Mouse (Mus musculus) small intestine, adult 2 months (tissue): ENCODE measurements around the gene Akap6. TPM values are rescaled to one million over a fixed set of nuclear protein-coding genes. Genes with fewer than 3 reads are reported as not detected.

Experiments
- H3K27ac ChIP-seq: fragments of 200-500 bp; 2 replicates; pipeline ENCODE4 v1.5.1; 2012; ENCODE audit warnings: low read depth, low read length, control low read depth, inconsistent platforms; ENCODE audit not compliant: insufficient read depth
- H3K27me3 ChIP-seq: fragments of 200-500 bp; 2 replicates; pipeline ENCODE4 v1.6.1; 2012; ENCODE audit warnings: mild to moderate bottlenecking, moderate library complexity, low read length, inconsistent platforms; ENCODE audit not compliant: control insufficient read depth, insufficient read depth
- H3K36me3 ChIP-seq: fragments of 200-500 bp; 2 replicates; pipeline ENCODE4 v1.6.1; 2012; ENCODE audit warnings: mild to moderate bottlenecking, low read length, control low read depth, inconsistent platforms; ENCODE audit not compliant: control insufficient read depth, insufficient read depth
- H3K4me1 ChIP-seq: fragments of 200-500 bp; 2 replicates; pipeline ENCODE4 v1.6.1; 2012; ENCODE audit warnings: low read length, inconsistent platforms, mixed read lengths; ENCODE audit not compliant: control insufficient read depth, insufficient read depth, insufficient read length
- H3K4me3 ChIP-seq: fragments of 200-500 bp; 2 replicates; pipeline ENCODE4 v1.5.1; 2012; ENCODE audit warnings: low read depth, mild to moderate bottlenecking, control low read depth, inconsistent platforms, low read length, moderate library complexity
- CTCF ChIP-seq: fragments of 200-500 bp; IDR thresholded peaks from 2 replicates; pipeline ENCODE4 v1.5.1; 2012; ENCODE audit warnings: low read depth, mild to moderate bottlenecking, control low read depth, inconsistent platforms, low read length, moderate library complexity, mixed read lengths; ENCODE audit not compliant: insufficient replicate concordance, insufficient read length; ENCODE audit errors: extremely low read depth
- POLR2A ChIP-seq: fragments of 200-500 bp; IDR thresholded peaks from 2 replicates; pipeline ENCODE4 v1.6.1; 2012; ENCODE audit warnings: low read depth, mild to moderate bottlenecking, control low read depth, inconsistent platforms, low read length, moderate library complexity
- WGBS: fragments of 180-500 bp; shearing (Covaris S2); methylation state at CpG from one replicate; pipeline ENCODE4 v1.1.7; 2018; 5-methylcytosine and 5-hydroxymethylcytosine counted together
- polyA plus RNA-seq: library from polyadenylated mRNA; depleted of rRNA; stranded (reverse); fragments of >200 nt; gene quantifications from 2 replicates; pipeline ENCODE4 v1.2.3, GENCODE M21; 2012

The Akap6 gene
- polyA plus RNA-seq, 1 experiment = 0.23 TPM

GRCm38 (mm10) chr12:53124131-53124530 is 424.9 kb downstream of the Akap6 start:
- Histone ChIP-seq H3K4me3 (no peak overlapping the region), H3K4me1 (no peaks in the 10 kb centered on the region), H3K27ac (no peak overlapping the region), H3K27me3 (no peaks in the 10 kb centered on the region), H3K36me3 (no peaks in the 10 kb centered on the region)
- 69% methylated on average over 7 of the region's 7 CpGs for WGBS
- TF ChIP-seq CTCF = no peak
- no peak for TF ChIP-seq POLR2A

DNA sequence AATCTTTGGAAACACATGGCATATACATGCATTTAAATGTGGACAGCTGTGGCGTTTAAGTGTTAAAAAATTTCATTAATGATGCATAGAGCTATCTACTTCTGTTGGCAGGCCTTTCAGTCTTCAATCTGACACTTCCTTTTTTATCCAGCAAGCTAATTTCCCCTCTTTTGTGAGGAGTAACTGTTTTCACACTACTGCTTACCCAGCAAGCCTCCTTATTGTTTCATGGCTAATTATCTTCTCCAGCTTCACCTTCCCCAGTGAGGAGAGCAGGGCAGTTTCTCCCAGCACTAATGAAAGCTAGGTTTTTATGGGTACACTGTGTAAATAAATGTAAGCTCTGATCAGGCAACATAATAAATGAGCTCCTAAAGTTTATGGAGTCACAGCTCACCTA is 425.5 kb downstream of the Akap6 start:
- 44% methylated on average over 1 of the region's 1 CpGs for WGBS
- Histone ChIP-seq H3K4me1 (no peaks in the 10 kb centered on the region), H3K27me3 (no peaks in the 10 kb centered on the region), H3K36me3 (no peaks in the 10 kb centered on the region), H3K27ac (no peak overlapping the region), H3K4me3 (no peak overlapping the region)
- TF ChIP-seq CTCF = no peak
- no peak for TF ChIP-seq POLR2A

DNA sequence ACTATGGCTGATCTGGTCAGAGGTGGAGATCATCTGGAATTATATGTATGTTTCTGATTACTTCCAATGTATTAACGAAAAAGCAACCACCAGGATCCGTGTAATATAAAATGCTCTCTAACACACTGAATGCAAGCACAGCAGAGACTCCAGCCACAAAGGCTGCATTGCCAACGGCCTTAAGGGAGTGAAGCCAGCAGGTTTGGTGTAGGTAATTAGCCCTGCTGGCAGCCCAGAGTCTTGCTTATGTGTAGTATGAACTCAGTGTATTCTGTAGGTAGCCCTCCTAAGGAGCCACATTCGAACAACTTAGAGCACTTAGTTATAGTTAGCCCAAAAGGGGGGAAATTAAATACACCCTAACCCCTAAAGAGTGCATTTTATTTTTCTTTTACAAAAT is 426.1 kb downstream of the Akap6 start:
- 75% methylated on average over 4 of the region's 4 CpGs for WGBS
- TF ChIP-seq POLR2A = no peak
- no peak for TF ChIP-seq CTCF
- no peaks in the 10 kb centered on the region for H3K36me3 ChIP-seq

DNA sequence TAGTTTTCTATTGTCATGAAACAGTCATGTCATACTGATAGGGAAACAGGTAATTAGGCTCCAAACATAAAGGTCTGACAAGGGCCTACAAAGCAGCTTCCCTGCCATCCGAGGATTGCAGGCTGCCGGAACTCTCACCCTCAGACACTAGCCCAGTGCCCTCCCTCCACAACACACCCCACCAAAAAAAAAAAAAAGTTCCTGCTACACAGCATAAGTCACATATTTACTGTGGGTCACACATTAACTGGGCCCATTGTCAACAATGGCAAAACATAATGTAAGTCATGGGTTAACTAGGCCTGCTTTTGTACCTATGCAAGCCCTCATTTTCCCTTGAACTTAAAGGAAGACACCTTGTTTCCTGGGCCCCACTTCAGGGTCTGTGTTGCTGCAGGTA is 435.0 kb downstream of the Akap6 start:
- H3K4me3 ChIP-seq = no peak overlapping the region
- H3K27me3 ChIP-seq = no peaks in the 10 kb centered on the region
- WGBS = 56% methylated on average over 2 of the region's 2 CpGs
- H3K4me1 ChIP-seq = no peaks in the 10 kb centered on the region
- TF ChIP-seq CTCF (no peak), POLR2A (no peak)
- H3K27ac ChIP-seq = no peak overlapping the region
- H3K36me3 ChIP-seq = no peaks in the 10 kb centered on the region

More for the DNA sequence above, 426.1 kb downstream of the Akap6 start:
- Histone ChIP-seq H3K4me3 (no peak overlapping the region), H3K4me1 (no peaks in the 10 kb centered on the region), H3K27ac (no peak overlapping the region), H3K27me3 (no peaks in the 10 kb centered on the region)

DNA sequence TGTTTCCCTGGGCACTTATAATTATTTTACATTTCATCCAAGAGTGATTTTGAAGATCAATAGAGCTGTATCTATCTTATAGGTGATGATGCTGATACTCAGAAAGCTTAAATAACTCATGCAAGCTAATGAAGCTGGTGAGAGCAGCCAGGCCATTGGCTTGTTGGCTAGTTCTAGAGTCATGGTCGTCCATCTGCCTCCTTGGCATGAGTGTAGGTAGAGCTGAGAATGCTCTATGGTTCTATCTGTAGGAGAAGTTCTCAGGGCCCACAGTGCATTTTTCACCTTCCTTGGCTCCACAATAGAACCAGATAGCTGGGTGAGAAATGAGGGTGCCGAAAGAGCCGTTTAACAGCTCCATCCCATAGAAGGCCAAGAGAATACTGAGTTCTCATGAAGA is 438.1 kb downstream of the Akap6 start:
- H3K36me3 ChIP-seq = no peaks in the 10 kb centered on the region
- no peak overlapping the region for H3K27ac ChIP-seq
- no peak for TF ChIP-seq POLR2A
- no peak for TF ChIP-seq CTCF
- H3K4me1 ChIP-seq = no peaks in the 10 kb centered on the region
- WGBS = 90% methylated on average over 3 of the region's 3 CpGs
- H3K4me3 ChIP-seq = no peak overlapping the region
- no peaks in the 10 kb centered on the region for H3K27me3 ChIP-seq

DNA sequence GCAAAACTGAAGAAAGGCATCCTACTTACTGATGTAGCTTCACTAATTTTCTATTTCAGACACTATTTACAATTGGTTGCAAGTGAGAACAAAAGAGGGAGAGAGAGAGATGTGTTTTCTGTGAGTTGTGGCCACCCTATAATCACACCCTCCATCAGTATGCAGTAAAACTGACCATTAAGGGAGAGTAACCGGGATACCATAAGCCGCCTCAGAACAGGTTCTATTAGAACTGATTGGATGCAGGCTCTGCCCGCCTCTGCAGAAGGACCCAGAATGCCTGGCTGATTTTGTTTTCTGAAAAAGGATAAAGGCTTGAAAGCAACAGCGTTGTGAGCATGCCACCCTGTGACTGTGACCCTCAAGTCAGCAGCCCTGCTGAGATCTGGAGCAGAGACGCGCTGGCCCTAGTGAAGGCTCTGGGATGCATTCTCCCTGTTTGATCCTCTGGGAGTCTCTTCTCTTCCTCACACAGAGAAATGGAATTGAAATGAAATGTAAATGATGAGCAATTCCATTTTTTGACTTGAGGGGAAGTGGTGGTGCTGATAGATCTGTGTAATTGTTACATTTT is 445.0 kb downstream of the Akap6 start:
- Histone ChIP-seq H3K27ac (no peak overlapping the region), H3K36me3 (no peaks in the 10 kb centered on the region), H3K4me1 (no peaks in the 10 kb centered on the region), H3K4me3 (no peak overlapping the region), H3K27me3 (no peaks in the 10 kb centered on the region)
- TF ChIP-seq CTCF (no peak), POLR2A (no peak)
- 73% methylated on average over 6 of the region's 6 CpGs for WGBS

DNA sequence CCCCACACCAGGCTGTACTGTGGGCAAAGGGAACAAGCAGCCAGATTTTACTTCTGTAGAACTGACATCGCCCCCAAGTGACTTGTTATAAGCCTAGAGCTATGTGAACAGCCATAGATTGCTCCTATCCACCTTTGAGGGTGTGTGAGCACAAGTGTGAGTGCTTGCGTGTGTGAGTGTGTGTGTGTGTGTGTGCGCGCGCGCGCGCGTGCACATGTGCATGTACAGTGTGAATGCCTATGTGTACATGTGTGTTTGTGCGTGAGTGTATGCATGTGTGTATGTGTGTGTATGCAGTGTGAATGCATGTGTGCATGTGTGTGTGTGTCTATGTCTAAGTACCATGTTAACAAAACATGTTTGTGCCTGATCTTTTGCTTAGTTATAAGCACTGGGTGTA is 445.6 kb downstream of the Akap6 start:
- no peaks in the 10 kb centered on the region for H3K4me1 ChIP-seq
- no peak overlapping the region for H3K27ac ChIP-seq
- H3K27me3 ChIP-seq = no peaks in the 10 kb centered on the region
- no peaks in the 10 kb centered on the region for H3K36me3 ChIP-seq
- TF ChIP-seq POLR2A = no peak
- TF ChIP-seq CTCF = no peak
- WGBS = 95% methylated on average over 10 of the region's 10 CpGs
- H3K4me3 ChIP-seq = no peak overlapping the region

DNA sequence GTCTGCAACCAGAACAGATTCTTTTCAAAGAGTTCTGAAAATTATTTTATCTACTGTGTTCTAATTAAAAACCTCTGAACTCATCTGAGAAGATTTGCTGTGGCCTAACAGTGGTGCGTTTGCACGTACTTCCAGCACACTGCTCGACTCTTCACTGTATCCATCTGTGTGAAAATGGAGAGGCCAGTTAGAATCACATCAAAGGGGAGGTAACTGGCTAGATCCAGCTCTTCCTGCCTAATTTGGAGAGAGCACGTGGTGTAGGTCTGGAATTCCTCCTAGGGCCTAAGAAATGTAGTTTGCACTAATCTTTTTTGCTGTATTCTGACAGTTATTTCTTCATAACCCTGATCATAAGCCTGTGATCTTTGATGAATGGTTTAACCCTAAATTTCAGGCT is 446.3 kb downstream of the Akap6 start:
- 72% methylated on average over 4 of the region's 4 CpGs for WGBS
- Histone ChIP-seq H3K27me3 (no peaks in the 10 kb centered on the region), H3K27ac (no peak overlapping the region), H3K36me3 (no peaks in the 10 kb centered on the region), H3K4me3 (no peak overlapping the region), H3K4me1 (no peaks in the 10 kb centered on the region)
- TF ChIP-seq POLR2A = no peak
- no peak for TF ChIP-seq CTCF
